ENCODE assay signal across 19 mouse cellular contexts in genomic region chr5:112377380-112377779, GRCm38 (mm10). TPM values are rescaled to one million over a fixed set of nuclear protein-coding genes. Genes with fewer than 3 reads are reported as not detected.
"Had no signal": no experiment of that assay in that cellular context is flagged by ENCODE, and none has a peak within 500 bp of the region (broad histone marks: within the 10 kb centered on the region; RNA-seq: fewer than 3 reads in every experiment).

No protein-coding gene starts in this region.

- H3K27ac ChIP-seq: intestine, embryonic 15.5 days; kidney, embryonic 15.5 days; limb, embryonic 13.5 days; liver, embryonic 14.5 days; midbrain, embryonic 15.5 days; neural tube, embryonic 13.5 days; stomach, embryonic 15.5 days had no signal

- DNase-seq: kidney, adult 18-20 months; kidney, postnatal 14 days; left cerebral cortex, postnatal 4 days; lung, adult 18-20 months; right cerebral cortex, postnatal 4 days; spleen, adult 18-20 months; thymus, adult 2 months; thymus, postnatal 36 days had no signal

- H3K4me1 ChIP-seq: intestine, embryonic 15.5 days; kidney, embryonic 15.5 days had no signal

- ATAC-seq: intestine, embryonic 15.5 days; midbrain, embryonic 15.5 days had no signal

- H3K4me3 ChIP-seq: intestine, embryonic 15.5 days; kidney, embryonic 15.5 days; limb, embryonic 13.5 days; midbrain, embryonic 15.5 days; neural tube, embryonic 13.5 days; stomach, embryonic 15.5 days had no signal

RNA-seq across cellular contexts. Expression of gene Asphd2, which starts 17.3 kb away (rescaled TPM):
- total RNA-seq: liver, adult 2 months; megakaryocyte-erythroid progenitor cell, adult 5-6 weeks had no signal
- polyA plus RNA-seq: liver, adult 2 months had no signal

RNA-seq across cellular contexts. Expression of gene Gm6583, which starts 21.5 kb away (rescaled TPM):
- total RNA-seq: layer of hippocampus, postnatal 25 days; left cerebral cortex, postnatal 4 days; megakaryocyte-erythroid progenitor cell, adult 5-6 weeks had no signal
- polyA plus RNA-seq: large intestine, adult 2 months; liver, adult 2 months; thymus, adult 2 months had no signal
